Mouse (Mus musculus) thymus, adult 2 months (tissue): ENCODE data around the gene Tnfsf9. TPM values are rescaled to one million over a fixed set of nuclear protein-coding genes. Genes with fewer than 3 reads are reported as not detected.

Source experiments
- DNase-seq: peaks from one replicate; pipeline ENCODE4 v3.0.0; 2021
- H3K27ac ChIP-seq: fragments of 200-500 bp; 2 replicates; pipeline ENCODE4 v1.5.1; 2012; ENCODE audit warnings: low read length, control low read depth; ENCODE audit not compliant: control insufficient read depth, insufficient read depth
- H3K27me3 ChIP-seq: fragments of 200-500 bp; 2 replicates; pipeline ENCODE4 v1.6.1; 2012; ENCODE audit warnings: mild to moderate bottlenecking, low read length, moderate library complexity, mixed read lengths; ENCODE audit not compliant: control insufficient read depth, insufficient read depth
- H3K36me3 ChIP-seq: fragments of 200-500 bp; 2 replicates; pipeline ENCODE4 v1.6.1; 2012; ENCODE audit warnings: mild to moderate bottlenecking, low read length, moderate library complexity; ENCODE audit not compliant: control insufficient read depth, insufficient read depth
- H3K4me1 ChIP-seq: fragments of 200-500 bp; replicated peaks from 2 replicates; pipeline ENCODE4 v1.6.1; 2012; ENCODE audit warnings: low read length; ENCODE audit not compliant: control insufficient read depth, insufficient read depth
- H3K4me3 ChIP-seq: fragments of 200-500 bp; 2 replicates; pipeline ENCODE4 v1.5.1; 2012; ENCODE audit warnings: mild to moderate bottlenecking, low read length, control low read depth, moderate library complexity; ENCODE audit not compliant: control insufficient read depth, insufficient read depth
- CTCF ChIP-seq: fragments of 200-500 bp; IDR thresholded peaks from 2 replicates; pipeline ENCODE4 v1.5.1; 2012; ENCODE audit warnings: mild to moderate bottlenecking, control low read depth, low read length, moderate library complexity, borderline replicate concordance; ENCODE audit not compliant: control insufficient read depth, poor library complexity, insufficient read depth; ENCODE audit errors: extremely low read depth
- POLR2A ChIP-seq: fragments of 200-500 bp; IDR thresholded peaks from 2 replicates; pipeline ENCODE4 v1.6.1; 2012; ENCODE audit warnings: mild to moderate bottlenecking, low read length, control low read depth, moderate library complexity; ENCODE audit not compliant: control insufficient read depth, poor library complexity, insufficient read depth; ENCODE audit errors: extremely low read depth
- WGBS: fragments of 180-500 bp; shearing (Covaris S2); methylation state at CpG from one replicate; pipeline ENCODE4 v1.1.7; 2018; 5-methylcytosine and 5-hydroxymethylcytosine counted together
- polyA plus RNA-seq: library from polyadenylated mRNA; depleted of rRNA; stranded (reverse); fragments of >200 nt; gene quantifications from 2 replicates; pipeline ENCODE4 v1.2.3, GENCODE M21; 2012

Gene Tnfsf9
- polyA plus RNA-seq, 1 experiment, result 12.3 TPM

- no peak for TF ChIP-seq CTCF
- no peak for TF ChIP-seq POLR2A
Observed at GRCm38 (mm10) chr17:57087049-57087832, 17.9 kb upstream of the Tnfsf9 start, which contains the start of gene Tubb4a. Tubb4a (minus strand) TSS chr17:57087782.

GRCm38 (mm10) chr17:57094222-57094621 lies 10.9 kb upstream of the Tnfsf9 start:
- peaks cover 6% of the 10 kb centered on the region for H3K4me1 ChIP-seq
- no peak for DNase-seq
- H3K27me3 ChIP-seq, result no peaks in the 10 kb centered on the region
- no peak overlapping the region for H3K4me3 ChIP-seq
- whole genome bisulfite sequencing, result 98% methylated on average over 3 of the region's 3 CpGs
- no peak overlapping the region for H3K27ac ChIP-seq
- H3K36me3 ChIP-seq, result no peaks in the 10 kb centered on the region
- TF ChIP-seq POLR2A (no peak), CTCF (no peak)

More at GRCm38 (mm10) chr17:57087049-57087832, 17.9 kb upstream of the Tnfsf9 start, which contains the start of gene Tubb4a:
- DNase-seq, result no peak
- H3K27me3 ChIP-seq, result no peaks in the 10 kb centered on the region
- no peak within 1 kb of the TSS for H3K27ac ChIP-seq
- 0 out of 2 replicates have a peak, but pooled peaks cover 3% of the 10 kb centered on the region for H3K4me1 ChIP-seq
- no peaks in the 10 kb centered on the region for H3K36me3 ChIP-seq
- 49% methylated on average over 31 of the region's 31 CpGs for WGBS
- no peak within 1 kb of the TSS for H3K4me3 ChIP-seq

- Histone ChIP-seq H3K4me1 (peaks cover 6% of the 10 kb centered on the region), H3K4me3 (peak overlapping the region; percentile 17; the same call in 1 of the 2 replicates), H3K36me3 (no peaks in the 10 kb centered on the region), H3K27ac (no peak overlapping the region), H3K27me3 (no peaks in the 10 kb centered on the region)
- 21% methylated on average over 18 of the region's 19 CpGs for WGBS
- peak; percentile 44 for DNase-seq
- no peak for TF ChIP-seq POLR2A
- no peak for TF ChIP-seq CTCF
Observed at GRCm38 (mm10) chr17:57095855-57096622, 9.1 kb upstream of the Tnfsf9 start.

GRCm38 (mm10) chr17:57096623-57096920 lies 8.6 kb upstream of the Tnfsf9 start:
- H3K36me3 ChIP-seq, result no peaks in the 10 kb centered on the region
- H3K27me3 ChIP-seq, result no peaks in the 10 kb centered on the region
- H3K27ac ChIP-seq, result no peak overlapping the region
- peak overlapping the region; percentile 17; the same call in 1 of the 2 replicates for H3K4me3 ChIP-seq
- WGBS, result under 1% methylated on average over 11 of the region's 11 CpGs
- DNase-seq, result peak; percentile 91
- peaks cover 6% of the 10 kb centered on the region for H3K4me1 ChIP-seq
- peak; percentile 98 for TF ChIP-seq CTCF
- TF ChIP-seq POLR2A, result no peak

- no peak overlapping the region for H3K27ac ChIP-seq
- peaks cover 6% of the 10 kb centered on the region for H3K4me1 ChIP-seq
- no peaks in the 10 kb centered on the region for H3K27me3 ChIP-seq
- 80% methylated on average over 5 of the region's 5 CpGs for WGBS
- no peaks in the 10 kb centered on the region for H3K36me3 ChIP-seq
- no peak for TF ChIP-seq CTCF
- no peak for TF ChIP-seq POLR2A
- H3K4me3 ChIP-seq, result no peak overlapping the region
- no peak for DNase-seq
Observed at GRCm38 (mm10) chr17:57098321-57098720, 6.8 kb upstream of the Tnfsf9 start.

GRCm38 (mm10) chr17:57099629-57100325 lies 5.3 kb upstream of the Tnfsf9 start:
- no peak for DNase-seq
- Histone ChIP-seq H3K36me3 (no peaks in the 10 kb centered on the region), H3K4me3 (no peak overlapping the region), H3K4me1 (peaks cover 17% of the 10 kb centered on the region), H3K27ac (no peak overlapping the region), H3K27me3 (no peaks in the 10 kb centered on the region)
- 61% methylated on average over 10 of the region's 10 CpGs for WGBS
- TF ChIP-seq CTCF, result no peak
